Mouse (Mus musculus) midbrain, embryonic 14.5 days (tissue): ENCODE measurements at regions not wholly inside any gene's neighbourhood (a gene's known extent, or its start where the extent isn't known, plus 50 kb on each side); places are given as distances from the start of the nearest gene placed in this dataset.

Experiments used
- ATAC-seq: fragments of 200-750 bp; cut with Nextera tagmentation; 2 replicates; pipeline ENCODE4 v1.8.0; 2017; ENCODE audit warnings: moderate number of reproducible peaks, moderate library complexity; ENCODE audit not compliant: low FRiP score, low TSS enrichment
- DNase-seq: peaks from one replicate; pipeline ENCODE4 v3.0.0-alpha.2; 2015
- H3K27ac ChIP-seq: fragments of 300-500 bp; sonication (generic); replicated peaks from 2 replicates; pipeline ENCODE4 v1.5.1; 2014; ENCODE audit warnings: mild to moderate bottlenecking, low read depth, low read length, moderate library complexity
- H3K27me3 ChIP-seq: fragments of 300-500 bp; sonication (generic); 2 replicates; pipeline ENCODE4 v1.6.1; 2014; ENCODE audit warnings: low read length, control low read depth, mixed read lengths; ENCODE audit not compliant: control insufficient read depth, insufficient read depth
- H3K36me3 ChIP-seq: fragments of 300-500 bp; sonication (generic); 2 replicates; pipeline ENCODE4 v1.6.1; 2014; ENCODE audit warnings: low read length, control low read depth; ENCODE audit not compliant: control insufficient read depth, insufficient read depth
- H3K4me1 ChIP-seq: fragments of 300-500 bp; sonication (generic); 2 replicates; pipeline ENCODE4 v1.6.1; 2014; ENCODE audit warnings: mild to moderate bottlenecking, antibody characterized with exemption, low read length, control low read depth; ENCODE audit not compliant: control insufficient read depth, insufficient read depth
- H3K4me2 ChIP-seq: fragments of 300-500 bp; sonication (generic); 2 replicates; pipeline ENCODE4 v1.6.1; 2014; ENCODE audit warnings: mild to moderate bottlenecking, low read length, moderate library complexity
- H3K4me3 ChIP-seq: fragments of 300-500 bp; sonication (generic); replicated peaks from 2 replicates; pipeline ENCODE4 v1.5.1; 2014; ENCODE audit warnings: low read depth, low read length
- H3K9ac ChIP-seq: fragments of 300-500 bp; sonication (generic); replicated peaks from 2 replicates; pipeline ENCODE4 v1.6.1; 2014; ENCODE audit warnings: mild to moderate bottlenecking, low read length, moderate library complexity
- H3K9me3 ChIP-seq: fragments of 300-500 bp; sonication (generic); 2 replicates; pipeline ENCODE4 v1.6.1; 2016; ENCODE audit warnings: low read length, control low read depth, mixed read lengths; ENCODE audit not compliant: control insufficient read depth
- WGBS: fragments of 180-500 bp; shearing (Covaris S2); extraction: QIAGEN DNeasy Blood & Tissue Kit; methylation state at CpG from one replicate; pipeline ENCODE4 v1.1.7; 2014; 5-methylcytosine and 5-hydroxymethylcytosine counted together

- Histone ChIP-seq H3K9me3 (no peaks in the 10 kb centered on the region), H3K36me3 (no peaks in the 10 kb centered on the region), H3K4me1 (no peaks in the 10 kb centered on the region), H3K4me3 (no peak overlapping the region), H3K9ac (no peak overlapping the region), H3K27me3 (no peaks in the 10 kb centered on the region; the same call in 1 of the 2 replicates), H3K4me2 (no peak overlapping the region), H3K27ac (no peak overlapping the region)
- DNase-seq, result no peak
- WGBS, result 91% methylated on average over 2 of the region's 2 CpGs
- ATAC-seq, result no peak
These were observed 82.3 kb upstream of the Actrt2 start for GRCm38 (mm10) chr4:154749996-154750395.

GRCm38 (mm10) chr4:154750440-154751107, 82.9 kb upstream of the Actrt2 start:
- ATAC-seq, result no peak
- H3K9me3 ChIP-seq, result no peaks in the 10 kb centered on the region
- no peaks in the 10 kb centered on the region for H3K4me1 ChIP-seq
- H3K4me3 ChIP-seq, result no peak overlapping the region
- H3K27ac ChIP-seq, result no peak overlapping the region
- no peak for DNase-seq
- no peak overlapping the region for H3K4me2 ChIP-seq
- H3K9ac ChIP-seq, result no peak overlapping the region
- no peaks in the 10 kb centered on the region; the same call in 1 of the 2 replicates for H3K27me3 ChIP-seq
- WGBS, result 48% methylated on average over 14 of the region's 14 CpGs
- no peaks in the 10 kb centered on the region for H3K36me3 ChIP-seq

- peak; percentile 23 for DNase-seq
These were observed 82.8 kb upstream of the Ttc34 start for GRCm38 (mm10) chr4:154754445-154754844.

DNA sequence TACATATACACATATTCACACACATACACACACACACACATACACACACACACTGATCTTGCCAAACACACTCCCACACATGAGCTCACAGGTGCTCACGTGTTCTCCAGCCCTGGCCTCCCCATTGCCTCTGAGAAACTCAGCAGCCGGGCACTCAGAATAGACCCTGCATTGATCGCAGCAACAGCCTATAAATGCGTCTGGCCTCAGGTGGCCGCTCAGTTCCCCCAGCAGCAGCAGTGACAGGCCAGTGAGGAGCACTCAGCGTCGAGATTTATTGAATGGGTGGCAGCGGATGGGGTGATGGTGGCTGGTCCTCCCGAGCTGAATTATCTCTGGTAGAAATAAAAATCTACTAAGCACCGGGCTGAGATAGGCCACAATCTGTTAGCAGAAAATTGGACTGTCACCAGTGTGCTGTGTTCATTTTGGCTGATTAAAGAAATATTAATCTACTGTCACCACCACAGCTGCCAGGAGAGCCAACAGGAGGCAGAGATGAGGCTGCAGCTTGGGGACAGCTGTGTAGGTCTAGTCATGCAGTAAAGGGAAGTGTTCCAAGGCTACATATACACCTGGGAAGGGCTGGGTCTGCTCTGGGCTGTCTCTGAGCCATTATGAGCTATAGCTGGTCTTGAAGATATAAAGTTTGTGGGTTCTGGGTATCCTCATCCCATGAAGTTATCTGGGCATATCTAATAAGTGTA, 80.4 kb upstream of the Ttc34 start:
- no peaks in the 10 kb centered on the region for H3K36me3 ChIP-seq
- 73% methylated on average over 10 of the region's 10 CpGs for WGBS

More at GRCm38 (mm10) chr4:154754445-154754844, 82.8 kb upstream of the Ttc34 start:
- no peaks in the 10 kb centered on the region for H3K4me1 ChIP-seq
- no peak overlapping the region for H3K4me3 ChIP-seq
- 76% methylated on average over 8 of the region's 8 CpGs for WGBS
- no peaks in the 10 kb centered on the region for H3K36me3 ChIP-seq
- no peaks in the 10 kb centered on the region for H3K27me3 ChIP-seq
- no peak overlapping the region for H3K4me2 ChIP-seq
- H3K9me3 ChIP-seq, result no peaks in the 10 kb centered on the region
- no peak for ATAC-seq
- no peak overlapping the region for H3K9ac ChIP-seq
- H3K27ac ChIP-seq, result no peak overlapping the region

DNA sequence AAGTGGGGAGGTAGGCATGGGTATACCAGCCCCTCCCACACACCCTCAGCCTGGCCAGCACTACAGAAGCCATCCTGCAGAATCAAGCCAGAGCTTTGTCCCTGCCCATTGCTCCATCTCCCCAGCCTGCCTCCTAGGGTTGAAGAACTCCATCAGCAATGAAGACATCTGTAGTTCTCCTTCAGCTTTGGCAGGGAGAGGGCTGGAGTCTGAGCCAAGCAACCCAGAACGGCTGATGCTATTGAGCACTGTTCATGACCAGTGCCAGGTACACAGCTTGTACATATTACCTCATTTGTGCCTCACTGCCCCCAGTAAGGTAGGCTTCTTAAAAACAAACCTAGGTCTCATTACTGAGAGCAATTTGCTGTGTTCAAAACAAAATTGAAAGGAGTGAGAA, 77.4 kb upstream of the Ttc34 start:
- Histone ChIP-seq H3K27me3 (no peaks in the 10 kb centered on the region), H3K9ac (no peak overlapping the region), H3K27ac (no peak overlapping the region), H3K4me3 (no peak overlapping the region), H3K4me1 (no peaks in the 10 kb centered on the region), H3K9me3 (no peaks in the 10 kb centered on the region), H3K4me2 (no peak overlapping the region), H3K36me3 (no peaks in the 10 kb centered on the region)
- ATAC-seq (no peak), DNase-seq (no peak)
- WGBS, result 63% methylated on average over 1 of the region's 1 CpGs

More for the DNA sequence above, 80.4 kb upstream of the Ttc34 start:
- no peak overlapping the region for H3K9ac ChIP-seq
- no peaks in the 10 kb centered on the region for H3K4me1 ChIP-seq
- H3K4me2 ChIP-seq, result no peak overlapping the region
- no peak for DNase-seq
- H3K9me3 ChIP-seq, result no peaks in the 10 kb centered on the region
- no peaks in the 10 kb centered on the region for H3K27me3 ChIP-seq
- no peak for ATAC-seq
- H3K27ac ChIP-seq, result no peak overlapping the region
- no peak overlapping the region for H3K4me3 ChIP-seq

DNA sequence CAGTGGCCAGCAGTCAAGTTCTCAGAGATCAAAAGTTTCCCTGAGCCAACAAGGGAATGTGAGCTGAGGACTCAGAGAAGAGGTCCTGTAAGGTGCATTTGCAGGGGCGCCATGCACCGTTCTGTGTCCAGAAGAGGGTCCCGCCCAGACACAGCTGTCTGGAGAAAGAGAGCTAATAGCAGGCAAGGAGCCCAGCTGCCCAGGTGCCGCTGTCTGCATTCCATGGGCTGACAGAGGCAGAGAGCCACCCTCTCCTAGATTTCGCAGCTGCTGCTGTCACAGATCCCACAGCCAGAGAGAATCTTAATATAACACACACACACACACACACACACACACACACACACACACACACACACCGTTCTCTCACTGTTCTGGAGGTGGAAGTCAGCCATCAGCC, 73.0 kb upstream of the Ttc34 start:
- no peak overlapping the region for H3K4me2 ChIP-seq
- no peaks in the 10 kb centered on the region for H3K27me3 ChIP-seq
- ATAC-seq (no peak), DNase-seq (no peak)
- H3K36me3 ChIP-seq, result no peaks in the 10 kb centered on the region
- no peaks in the 10 kb centered on the region for H3K9me3 ChIP-seq
- no peak overlapping the region for H3K9ac ChIP-seq
- WGBS, result 80% methylated on average over 6 of the region's 6 CpGs
- H3K4me3 ChIP-seq, result no peak overlapping the region
- no peaks in the 10 kb centered on the region for H3K4me1 ChIP-seq
- H3K27ac ChIP-seq, result no peak overlapping the region

DNA sequence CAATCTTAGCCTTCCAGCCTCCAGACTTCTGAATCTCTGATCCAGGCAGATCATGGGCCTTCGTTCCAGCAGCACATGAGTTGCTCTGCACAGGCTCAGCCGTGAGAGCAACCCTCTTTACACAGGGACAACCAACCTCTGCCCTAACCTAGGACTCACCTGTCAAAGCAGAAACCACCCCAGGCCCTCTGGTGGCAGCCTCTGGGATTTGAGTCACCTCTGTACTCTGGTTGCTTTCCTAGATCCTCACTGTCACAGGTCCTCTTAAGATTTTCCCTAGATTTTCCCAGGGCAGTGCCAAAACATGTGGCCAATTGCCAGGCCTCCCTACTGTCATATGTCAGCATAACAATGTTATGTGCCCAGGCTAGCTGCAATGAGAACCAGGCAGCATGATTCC, 71.1 kb upstream of the Ttc34 start:
- no peak for DNase-seq
- Histone ChIP-seq H3K27ac (no peak overlapping the region), H3K36me3 (no peaks in the 10 kb centered on the region), H3K4me3 (no peak overlapping the region), H3K9ac (no peak overlapping the region), H3K4me1 (peaks cover 3% of the 10 kb centered on the region; the same call in 1 of the 2 replicates), H3K9me3 (no peaks in the 10 kb centered on the region), H3K27me3 (no peaks in the 10 kb centered on the region), H3K4me2 (no peak overlapping the region)
- ATAC-seq, result no peak
- WGBS, result 58% methylated on average over 2 of the region's 2 CpGs

DNA sequence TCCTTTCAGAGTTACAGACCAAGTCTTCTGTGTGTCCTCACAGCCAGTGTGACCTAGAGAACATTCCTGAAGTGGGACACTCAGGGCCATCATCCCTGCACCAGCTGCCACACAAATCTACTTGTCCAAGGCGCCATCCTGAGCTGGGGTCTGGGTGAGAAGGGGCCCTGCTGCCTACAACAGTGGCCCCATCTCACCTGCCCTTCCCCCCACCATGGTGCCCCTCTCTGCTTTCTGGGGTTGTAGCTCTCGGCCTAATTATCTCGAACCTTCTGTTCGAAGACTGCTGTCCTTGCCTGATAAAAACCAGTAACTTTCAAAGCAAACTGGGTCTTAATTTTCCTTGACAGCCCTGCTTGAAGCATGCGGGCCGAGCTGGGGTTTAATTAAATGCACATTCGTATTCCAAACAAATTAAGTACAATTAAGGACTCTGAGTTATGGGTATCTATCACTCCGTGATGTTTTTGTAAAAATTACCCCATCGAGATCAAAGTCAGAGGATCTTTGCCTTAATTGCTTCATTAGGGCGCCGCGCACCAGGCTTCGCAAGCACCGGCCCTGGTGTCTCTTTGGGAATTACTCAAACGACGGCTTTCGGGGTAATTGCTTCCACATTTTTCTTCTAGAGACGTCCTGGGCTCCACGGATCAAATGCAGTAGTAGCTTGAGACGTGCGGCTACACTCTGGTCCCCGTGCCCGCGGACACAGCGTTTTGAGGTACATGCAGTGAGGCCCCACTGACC, 65.8 kb upstream of the Ttc34 start:
- no peak overlapping the region for H3K9ac ChIP-seq
- H3K4me2 ChIP-seq, result no peak overlapping the region
- H3K9me3 ChIP-seq, result no peaks in the 10 kb centered on the region
- no peak overlapping the region for H3K4me3 ChIP-seq
- WGBS, result 60% methylated on average over 25 of the region's 25 CpGs
- no peak overlapping the region for H3K27ac ChIP-seq
- DNase-seq (peak; percentile 57), ATAC-seq (no peak; the same call in 1 of the 2 replicates)
- no peaks in the 10 kb centered on the region for H3K36me3 ChIP-seq
- H3K27me3 ChIP-seq, result no peaks in the 10 kb centered on the region
- peaks cover 4% of the 10 kb centered on the region; the same call in 1 of the 2 replicates for H3K4me1 ChIP-seq
